Mouse (Mus musculus): Measurements from ENCODE around the gene Cd40lg. TPM values are rescaled to one million over a fixed set of nuclear protein-coding genes. Genes with fewer than 3 reads are reported as not detected.

The Cd40lg gene
- polyA plus RNA-seq (2015; fragmentation: Nextera tagmentation; extraction: Ambion mirVana) = not detected in 2 replicates

DNA sequence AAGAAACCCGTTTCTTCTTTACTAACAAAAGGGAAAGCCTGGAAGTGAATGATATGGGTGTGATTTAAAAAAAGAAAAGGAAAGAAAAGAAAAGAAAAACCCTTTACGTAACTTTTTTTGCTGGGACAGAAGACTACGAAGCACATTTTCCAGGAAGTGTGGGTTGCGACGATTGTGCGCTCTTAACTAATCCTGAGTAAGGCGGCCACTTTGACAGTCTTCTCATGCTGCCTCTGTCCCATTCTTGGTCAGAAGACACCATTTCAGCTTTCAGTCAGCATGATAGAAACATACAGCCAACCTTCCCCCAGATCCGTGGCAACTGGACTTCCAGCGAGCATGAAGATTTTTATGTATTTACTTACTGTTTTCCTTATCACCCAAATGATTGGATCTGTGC, at the start of gene Cd40lg:
Gene Cd40lg, plus strand, starts transcription at position 268 of the 400 bp plus-strand sequence.

Other genes with a start within 250 kb of the Cd40lg start
- gene Brs3, start 169.1 kb upstream of the Cd40lg start, polyA plus RNA-seq (2015; fragmentation: Nextera tagmentation; extraction: Ambion mirVana) = not detected in 2 replicates
- gene Htatsf1, start 158.6 kb upstream of the Cd40lg start, polyA plus RNA-seq (2015; fragmentation: Nextera tagmentation; extraction: Ambion mirVana) = 67.0 and 68.4 TPM in 2 replicates
- gene Vgll1, start 124.0 kb upstream of the Cd40lg start, polyA plus RNA-seq (2015; fragmentation: Nextera tagmentation; extraction: Ambion mirVana) = not detected in 2 replicates
- 26.1 and 26.3 TPM in 2 replicates for gene Arhgef6, start 126.6 kb downstream of the Cd40lg start, polyA plus RNA-seq (2015; fragmentation: Nextera tagmentation; extraction: Ambion mirVana)
- 42.6 and 44.0 TPM in 2 replicates for gene Rbmx, start 180.9 kb downstream of the Cd40lg start, polyA plus RNA-seq (2015; fragmentation: Nextera tagmentation; extraction: Ambion mirVana)
- not detected in 2 replicates for gene Gm364, start 197.0 kb downstream of the Cd40lg start, polyA plus RNA-seq (2015; fragmentation: Nextera tagmentation; extraction: Ambion mirVana)